Mouse (Mus musculus): ENCODE results near the gene Zdhhc22.

DNA sequence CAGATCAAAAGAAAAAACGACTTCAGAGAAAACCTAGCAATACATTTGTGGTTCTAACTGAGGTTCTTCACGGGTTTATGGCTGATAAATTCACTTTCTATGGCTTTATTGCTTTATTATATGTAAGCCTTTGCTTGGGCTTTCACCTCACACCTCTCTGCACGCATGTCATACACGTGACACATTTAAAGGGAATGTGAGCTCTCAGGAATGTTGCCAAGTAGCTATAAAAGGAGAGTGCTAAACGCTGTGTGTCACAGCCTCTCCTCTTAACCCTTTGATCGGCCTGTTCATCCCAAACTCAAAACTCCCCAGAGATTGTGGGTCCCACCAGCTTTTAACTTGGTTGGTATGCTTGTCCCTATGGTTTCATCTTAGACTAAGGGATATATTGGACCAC, 41.6 kb downstream of the Zdhhc22 start:
- TF ChIP-seq POLR2A (IDR thresholded peaks at IDR 0.05; ENCODE audit: control insufficient read depth in 1 of 2, insufficient read depth in 1 of 2, low read depth in 1 of 2, low read length in 2 of 2, poor library complexity in 1 of 2), result no peak
- no peak for TF ChIP-seq CTCF (IDR thresholded peaks at IDR 0.05 in 2 of 3, conservative IDR thresholded peaks at IDR 0.05 in 1 of 3; ENCODE audit: control insufficient read depth in 1 of 3, insufficient read depth in 1 of 3, low read depth in 2 of 3, low read length in 3 of 3, poor library complexity in 1 of 3, severe bottlenecking in 1 of 3)
- no peak for TF ChIP-seq GABPA (IDR thresholded peaks at IDR 0.05; ENCODE audit: low read depth, low read length)
- no peak for TF ChIP-seq HCFC1 (IDR thresholded peaks at IDR 0.05; ENCODE audit: low read depth, low read length)
- TF ChIP-seq TBP (IDR thresholded peaks at IDR 0.05; ENCODE audit: low read depth, low read length), result no peak
- no peak for TF ChIP-seq MEF2A (IDR thresholded peaks at IDR 0.05; ENCODE audit: extremely low read depth, insufficient replicate concordance, low read depth, low read length, poor library complexity, severe bottlenecking)
- no peak for TF ChIP-seq USF2 (IDR thresholded peaks at IDR 0.05; ENCODE audit: borderline replicate concordance in 1 of 2, insufficient read depth in 1 of 2, low read depth in 1 of 2, low read length in 2 of 2)
- TF ChIP-seq EP300 (IDR thresholded peaks at IDR 0.05; ENCODE audit: low read depth in 1 of 2, low read length in 2 of 2), result no peak
- no peak for TF ChIP-seq ZNF384 (IDR thresholded peaks at IDR 0.05; ENCODE audit: low read depth, low read length)
- TF ChIP-seq E2F4 (IDR thresholded peaks at IDR 0.05; ENCODE audit: borderline replicate concordance, low read depth, low read length), result no peak
